Mouse (Mus musculus) c-Kit-positive CD71-positive TER-119-negative erythroid progenitor cells, embryonic 14.5 days (primary cell): ENCODE results near the gene Top2a.

ENCODE experiments used
- DNase-seq: peaks from one replicate; pipeline ENCODE4 v3.0.0-alpha.2; 2013; ENCODE audit warnings: low read depth

The Top2a gene

GRCm38 (mm10) chr11:98963191-98964021, 60.6 kb downstream of the Top2a start:
- DNase-seq, result no peak

DNA sequence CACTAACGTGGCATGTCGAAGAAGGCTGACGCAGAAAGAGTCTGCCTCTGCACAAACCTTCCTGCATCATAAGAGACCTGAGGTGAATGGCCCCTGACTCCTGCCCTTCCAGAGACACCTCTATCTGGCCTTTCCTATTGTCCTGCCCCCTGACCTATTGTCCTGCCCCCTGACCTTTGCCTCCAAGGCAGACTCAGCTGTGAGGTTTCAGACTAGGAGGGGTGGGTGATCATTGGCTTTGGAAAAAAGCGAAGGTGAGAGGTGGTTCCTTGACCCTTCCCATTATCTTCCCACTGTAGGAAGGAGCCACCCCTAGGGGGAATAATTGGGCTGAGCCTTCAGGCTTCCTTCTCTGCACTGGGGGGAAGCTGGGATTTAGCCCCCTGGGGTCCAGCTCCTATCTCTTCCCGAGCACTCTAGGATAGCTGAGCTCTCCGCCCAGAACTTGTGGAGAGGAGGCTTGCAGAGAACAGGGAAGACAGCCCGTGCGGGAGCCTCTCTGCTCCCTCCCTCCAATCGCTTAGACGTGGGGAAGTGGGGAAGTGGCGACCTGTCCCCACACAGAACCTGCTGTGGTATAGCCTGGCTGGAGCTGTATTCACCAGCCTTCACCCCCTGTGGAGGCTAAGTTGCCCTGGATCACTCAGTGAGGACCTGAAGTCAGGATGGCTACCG, 61.4 kb downstream of the Top2a start:
- DNase-seq, result no peak

GRCm38 (mm10) chr11:98961766-98962165, 62.2 kb downstream of the Top2a start:
- no peak for DNase-seq

DNA sequence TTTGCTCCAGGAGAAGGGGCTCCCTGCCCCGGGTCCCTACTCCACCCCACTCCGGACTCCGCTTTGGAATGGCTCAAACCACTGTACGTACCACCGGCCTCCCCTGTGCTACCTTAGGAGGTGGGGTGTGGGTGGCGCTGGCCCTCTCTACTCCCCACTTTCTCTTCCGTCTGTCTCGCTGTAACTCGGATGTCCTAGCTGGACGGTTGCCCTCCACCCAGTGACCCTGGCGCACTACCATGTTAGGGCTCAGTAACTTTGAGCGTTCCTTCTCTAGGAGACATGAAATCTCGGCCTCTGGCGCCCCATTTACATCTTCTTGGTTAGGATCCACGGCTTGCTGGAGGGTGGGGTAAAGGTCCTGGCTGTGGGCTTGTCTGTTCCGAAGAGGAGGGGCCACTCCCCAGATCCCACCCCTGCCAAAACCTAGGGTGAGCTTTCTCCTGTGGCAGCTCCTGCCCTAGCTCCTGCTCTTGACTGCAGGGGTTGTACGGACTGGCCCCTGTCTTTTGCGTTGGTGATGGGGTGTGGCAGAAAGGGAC, 62.9 kb downstream of the Top2a start:
- DNase-seq, result no peak

GRCm38 (mm10) chr11:98960313-98960906, 63.6 kb downstream of the Top2a start:
- DNase-seq, result no peak

DNA sequence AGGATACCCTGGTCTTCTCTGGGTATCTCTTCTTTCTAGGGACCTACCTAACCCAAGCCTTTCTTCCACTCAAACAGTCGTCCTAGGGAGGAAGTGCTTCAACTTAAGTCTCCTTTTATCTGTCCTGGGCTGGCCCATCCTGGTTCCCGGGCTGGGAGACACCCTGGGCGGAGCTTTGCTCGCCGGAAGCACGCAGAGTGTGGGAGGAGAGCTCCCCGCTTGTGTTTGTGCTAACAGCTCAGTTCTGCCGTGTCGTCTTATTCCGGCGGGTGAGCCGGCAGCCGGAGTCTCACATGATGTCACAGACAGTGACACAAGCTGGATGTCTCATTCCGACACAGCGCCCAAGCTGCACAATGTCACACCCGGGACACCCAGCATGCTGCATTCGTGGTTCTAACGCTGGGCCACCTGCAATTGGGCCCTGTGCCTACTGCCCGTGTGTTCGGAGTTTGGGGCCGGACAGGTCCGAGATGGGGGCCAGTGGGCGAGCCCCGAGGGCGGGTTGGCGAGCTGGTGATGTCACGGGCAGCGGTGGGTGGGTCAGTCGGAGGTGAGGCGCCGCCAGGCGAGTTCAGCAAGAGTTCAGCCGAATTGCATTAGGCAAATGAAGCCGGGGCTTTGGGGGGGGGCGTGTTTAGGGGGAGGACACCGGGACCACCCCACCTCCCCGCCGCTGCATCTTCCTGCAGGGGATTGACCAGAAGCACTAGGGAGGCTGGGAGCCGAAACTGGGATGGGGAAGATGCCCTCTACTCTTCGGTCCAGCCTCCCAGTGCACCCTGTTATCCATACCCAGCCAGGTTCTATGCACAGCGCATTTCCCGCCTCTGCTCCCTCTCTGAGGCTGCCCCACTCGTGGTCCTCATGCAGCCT, 64.3 kb downstream of the Top2a start:
- peak; percentile 79 for DNase-seq

GRCm38 (mm10) chr11:98956340-98956739, 67.6 kb downstream of the Top2a start:
- no peak for DNase-seq

GRCm38 (mm10) chr11:98955707-98956235, 68.2 kb downstream of the Top2a start:
- DNase-seq, result no peak

DNA sequence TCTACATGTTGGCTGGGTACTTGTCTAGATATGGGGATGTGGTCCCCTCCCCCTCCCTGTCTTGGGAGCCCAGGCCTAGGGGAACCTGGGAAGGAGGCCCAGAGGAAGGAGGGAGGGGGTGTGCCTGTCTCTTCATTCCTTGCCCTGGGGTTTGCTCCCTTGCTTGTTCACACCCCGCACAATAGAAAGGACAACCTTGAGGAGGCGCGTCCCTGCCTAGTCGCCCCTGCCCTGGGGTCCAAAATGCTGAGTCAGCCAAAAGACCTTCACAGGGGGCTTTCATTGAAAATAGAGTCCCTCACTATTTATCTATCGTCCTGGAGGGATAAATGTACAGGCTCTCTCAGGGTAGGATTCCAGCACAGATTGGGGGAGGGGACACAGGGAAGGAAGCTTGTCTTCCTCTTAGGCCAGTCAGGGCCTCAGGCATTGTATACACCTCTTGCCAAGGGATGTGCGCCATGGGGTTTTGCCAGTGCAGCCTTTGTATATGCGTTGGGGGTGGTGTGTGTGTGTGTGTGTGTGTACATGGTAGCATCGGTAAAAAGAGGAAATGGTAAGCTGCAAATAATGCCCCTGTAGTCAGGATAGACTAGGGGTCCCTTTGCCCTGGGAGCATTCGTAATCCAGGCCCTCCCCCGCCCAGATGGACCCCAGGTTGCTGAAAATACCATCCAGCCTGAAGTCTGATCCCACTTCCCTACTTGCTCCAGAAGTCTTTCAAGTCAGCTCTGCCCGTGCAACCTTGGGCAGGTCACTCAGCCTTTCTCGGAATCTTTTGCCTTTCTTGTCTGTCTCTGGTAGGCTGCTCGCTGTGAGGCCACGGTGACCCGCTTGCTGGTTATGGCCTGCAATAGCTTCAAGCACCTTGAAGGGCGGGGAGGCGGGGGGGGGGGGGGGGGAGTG, 68.9 kb downstream of the Top2a start:
- no peak for DNase-seq

GRCm38 (mm10) chr11:98954373-98954772, 69.6 kb downstream of the Top2a start:
- DNase-seq, result no peak

- DNase-seq, result no peak
Observed at GRCm38 (mm10) chr11:98953835-98954320, 70.1 kb downstream of the Top2a start.

- no peak for DNase-seq
Observed at GRCm38 (mm10) chr11:98953361-98953760, 70.6 kb downstream of the Top2a start.

- no peak for DNase-seq
Observed at GRCm38 (mm10) chr11:98952736-98953135, 71.3 kb downstream of the Top2a start.

DNA sequence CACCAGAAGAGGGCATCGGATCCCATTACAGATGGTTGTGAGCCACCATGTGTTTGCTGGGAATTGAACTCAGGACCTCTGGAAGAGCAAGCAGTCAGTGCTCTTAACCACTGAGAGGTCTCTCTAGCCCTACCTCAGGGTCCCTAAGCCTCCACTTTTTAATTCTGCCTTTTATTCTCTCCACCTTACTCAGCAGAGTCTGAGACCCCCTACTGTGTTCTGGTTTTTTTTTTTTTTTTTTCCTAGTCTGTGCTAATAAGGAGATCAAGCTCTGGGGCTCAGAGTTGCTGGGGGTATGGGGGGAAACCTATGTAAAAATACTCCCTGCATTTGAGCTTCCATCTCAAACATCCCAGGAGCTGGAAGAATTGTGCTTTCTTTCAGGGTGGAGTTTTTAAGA, 71.9 kb downstream of the Top2a start:
- DNase-seq, result no peak

DNA sequence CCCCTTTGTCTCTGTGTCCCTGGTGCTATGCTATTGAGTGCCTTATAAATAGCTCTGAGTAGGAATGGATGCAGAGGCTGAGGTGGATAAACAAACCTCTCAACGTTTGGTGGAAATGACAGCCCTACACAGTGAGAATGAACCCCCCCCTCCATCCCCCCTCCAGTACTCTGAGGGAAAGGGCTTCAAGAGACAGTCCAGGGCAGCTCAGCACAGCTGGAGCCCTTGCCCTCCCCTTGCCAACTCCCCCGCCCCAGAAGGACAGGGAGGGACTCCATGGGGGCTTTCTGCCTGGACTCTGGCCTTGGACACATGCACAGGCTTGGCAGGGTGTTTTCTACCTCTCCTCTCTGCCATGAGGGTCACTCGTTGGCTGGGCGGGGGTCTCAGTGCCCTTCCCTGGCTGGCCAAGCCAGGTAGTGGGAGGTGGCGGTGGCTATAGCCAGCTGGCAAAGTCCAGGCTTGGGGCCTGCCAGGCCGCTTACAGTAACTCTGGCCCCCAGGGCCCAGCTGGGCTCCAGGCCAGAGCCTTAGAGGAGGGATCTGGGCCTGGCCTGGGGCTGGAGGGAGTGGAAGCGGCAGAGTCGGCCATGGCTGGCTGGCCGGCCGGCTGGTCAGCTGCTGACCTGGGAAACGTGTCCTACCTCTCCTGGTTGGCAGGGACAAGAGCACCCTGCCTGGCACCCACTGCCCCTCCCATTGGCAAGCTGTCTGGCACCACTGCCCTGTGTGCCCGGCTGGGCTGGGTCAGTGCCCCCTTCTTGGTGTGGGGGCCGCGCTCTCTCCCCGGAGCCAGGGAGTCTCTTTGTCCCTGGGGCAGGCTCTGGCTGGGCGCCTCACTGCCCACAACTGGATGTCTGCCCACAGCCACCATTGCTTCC, 72.7 kb downstream of the Top2a start:
- no peak for DNase-seq

DNA sequence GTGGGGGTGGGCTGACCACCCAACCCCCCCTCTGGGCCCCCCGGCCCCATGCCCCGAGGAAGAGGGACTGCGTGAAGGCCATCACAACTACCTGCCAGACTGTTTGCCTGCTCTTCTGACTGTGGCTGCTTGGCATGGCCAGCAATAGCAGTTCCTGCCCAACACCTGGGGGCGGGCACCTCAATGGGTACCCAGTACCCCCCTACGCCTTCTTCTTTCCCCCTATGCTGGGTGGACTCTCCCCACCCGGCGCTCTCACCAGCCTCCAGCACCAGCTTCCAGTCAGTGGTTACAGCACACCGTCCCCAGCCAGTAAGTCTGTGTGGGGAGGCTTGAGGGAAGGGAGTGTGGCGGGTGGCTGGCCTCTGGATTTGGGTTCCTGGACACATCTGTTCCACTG, 73.5 kb downstream of the Top2a start:
- DNase-seq, result no peak

GRCm38 (mm10) chr11:98949958-98950460, 74.0 kb downstream of the Top2a start:
- no peak for DNase-seq

DNA sequence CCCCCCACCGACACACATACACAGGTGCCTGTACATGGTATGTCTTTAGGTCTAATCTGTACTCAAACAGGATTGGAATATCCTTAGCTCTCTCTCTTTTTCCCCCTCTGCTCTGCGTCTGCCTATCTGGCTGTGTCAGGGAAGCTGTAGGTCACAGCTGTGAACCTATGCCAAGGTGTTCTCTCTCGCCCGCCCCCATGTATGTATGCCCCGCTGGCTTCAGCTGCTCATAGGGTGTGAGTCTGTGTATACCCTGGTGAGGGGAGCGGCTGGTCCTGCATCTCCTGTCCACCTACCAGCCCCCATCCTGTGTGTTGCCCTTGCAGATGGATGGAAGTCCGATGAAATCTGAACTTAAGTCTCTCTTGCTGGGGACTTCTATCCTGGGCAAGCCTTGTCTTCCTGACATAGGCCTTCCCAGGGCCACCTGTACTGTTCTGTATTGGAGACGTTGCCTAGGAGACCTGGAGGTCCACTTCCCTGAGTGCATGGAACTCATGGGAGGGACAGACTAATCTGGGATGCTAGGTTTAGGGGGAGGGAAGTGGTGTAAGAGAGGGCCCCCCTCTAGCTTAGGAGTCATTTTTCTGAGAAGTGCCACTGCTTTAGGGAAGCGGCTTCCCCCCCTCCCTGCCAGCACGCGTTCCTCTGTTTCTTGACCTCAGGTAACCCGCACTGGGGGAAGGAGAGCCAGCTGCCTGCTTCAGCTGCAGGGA, 74.6 kb downstream of the Top2a start:
- no peak for DNase-seq
